Mouse (Mus musculus): ENCODE data around the gene Gm42878. TPM values are rescaled to one million over a fixed set of nuclear protein-coding genes. Genes with fewer than 3 reads are reported as not detected.

The Gm42878 gene
- polyA plus RNA-seq (2015; fragmentation: Nextera tagmentation; extraction: Ambion mirVana), result not detected in 2 replicates

DNA sequence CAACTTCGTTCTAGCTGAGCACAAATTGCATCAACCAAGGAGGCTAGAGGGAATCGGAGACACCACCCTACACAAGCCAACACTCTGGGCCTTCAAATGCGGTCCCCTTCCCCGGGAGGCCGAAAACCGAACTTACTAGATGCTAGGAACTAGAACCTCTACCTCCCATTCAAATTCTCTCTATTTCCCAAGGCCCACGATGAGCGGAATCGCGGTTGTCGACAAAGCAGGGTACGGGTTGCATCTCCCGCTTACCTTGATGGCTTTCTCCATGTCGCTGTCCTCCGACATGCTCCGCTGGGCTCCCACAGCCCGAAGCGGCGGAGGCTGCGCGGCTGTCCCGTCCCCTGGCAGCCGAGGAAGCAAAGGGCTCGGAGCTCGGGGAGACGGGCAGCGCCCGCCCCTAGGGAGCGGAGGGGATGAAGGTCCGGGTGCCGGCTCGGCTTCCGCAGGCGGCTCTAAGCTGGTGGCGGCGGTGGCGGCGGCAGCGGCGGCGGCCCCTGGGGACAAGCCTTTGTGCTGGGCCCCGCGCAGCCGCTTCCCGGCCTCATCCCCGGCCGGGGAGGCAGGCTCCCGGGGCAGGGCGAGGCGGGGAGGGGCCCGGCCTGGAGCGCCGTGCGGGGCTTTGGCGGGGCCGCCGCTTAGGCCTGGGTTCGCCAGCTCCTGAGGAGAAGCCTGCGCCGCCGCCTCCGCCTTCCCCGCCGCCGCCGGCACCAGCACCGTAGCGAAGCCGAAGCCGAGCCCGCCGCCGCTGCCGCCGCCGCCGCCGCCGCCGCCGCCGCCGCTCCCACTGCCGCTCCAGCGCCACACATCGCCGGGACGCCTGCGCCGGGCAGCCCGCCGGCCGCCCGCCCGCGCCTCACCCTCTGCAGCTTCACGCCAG lies at the start of gene Gm42878, which contains the start of gene Adam1a:
Gene Gm42878 (minus strand): TSS at position 573 of the 883 bp plus-strand sequence.
Gene Adam1a (minus strand): TSS at position 573 of the 883 bp plus-strand sequence.
- H3K36me3 ChIP-seq, result no peaks in the 10 kb centered on the region

GRCm38 (mm10) chr5:121594714-121595313 lies 49.5 kb upstream of the Gm42878 start:
- no peak overlapping the region for H3K4me3 ChIP-seq
- 78% methylated on average over 6 of the region's 6 CpGs for WGBS
- ATAC-seq (ENCODE audit: borderline replicate concordance, extremely low read depth, low FRiP score, low TSS enrichment), result no peak
- peak overlapping the region; percentile 92; the same call in 1 of the 2 replicates for H3K4me2 ChIP-seq
- no peak overlapping the region for H3K27ac ChIP-seq
- no peaks in the 10 kb centered on the region for H3K36me3 ChIP-seq
- H3K27me3 ChIP-seq, result no peaks in the 10 kb centered on the region
- H3K9me3 ChIP-seq, result no peaks in the 10 kb centered on the region
- H3K4me1 ChIP-seq, result peaks cover 31% of the 10 kb centered on the region
- H3K9ac ChIP-seq, result no peak overlapping the region

More for the DNA sequence above, at the start of gene Gm42878, which contains the start of gene Adam1a:
- H3K4me2 ChIP-seq, result peak within 1 kb of the TSS; percentile 79
- H3K4me3 ChIP-seq, result peak within 1 kb of the TSS; percentile 96
- WGBS, result 0% methylated on average over 46 of the region's 97 CpGs
- H3K27ac ChIP-seq, result peak within 1 kb of the TSS; percentile 87
- peak within 1 kb of the TSS; percentile 98 for H3K9ac ChIP-seq
- peak; percentile 69 for ATAC-seq (ENCODE audit: borderline replicate concordance, extremely low read depth, low FRiP score, low TSS enrichment)
- H3K9me3 ChIP-seq, result no peaks in the 10 kb centered on the region
- H3K27me3 ChIP-seq, result no peaks in the 10 kb centered on the region
- H3K4me1 ChIP-seq, result peaks cover 19% of the 10 kb centered on the region

DNA sequence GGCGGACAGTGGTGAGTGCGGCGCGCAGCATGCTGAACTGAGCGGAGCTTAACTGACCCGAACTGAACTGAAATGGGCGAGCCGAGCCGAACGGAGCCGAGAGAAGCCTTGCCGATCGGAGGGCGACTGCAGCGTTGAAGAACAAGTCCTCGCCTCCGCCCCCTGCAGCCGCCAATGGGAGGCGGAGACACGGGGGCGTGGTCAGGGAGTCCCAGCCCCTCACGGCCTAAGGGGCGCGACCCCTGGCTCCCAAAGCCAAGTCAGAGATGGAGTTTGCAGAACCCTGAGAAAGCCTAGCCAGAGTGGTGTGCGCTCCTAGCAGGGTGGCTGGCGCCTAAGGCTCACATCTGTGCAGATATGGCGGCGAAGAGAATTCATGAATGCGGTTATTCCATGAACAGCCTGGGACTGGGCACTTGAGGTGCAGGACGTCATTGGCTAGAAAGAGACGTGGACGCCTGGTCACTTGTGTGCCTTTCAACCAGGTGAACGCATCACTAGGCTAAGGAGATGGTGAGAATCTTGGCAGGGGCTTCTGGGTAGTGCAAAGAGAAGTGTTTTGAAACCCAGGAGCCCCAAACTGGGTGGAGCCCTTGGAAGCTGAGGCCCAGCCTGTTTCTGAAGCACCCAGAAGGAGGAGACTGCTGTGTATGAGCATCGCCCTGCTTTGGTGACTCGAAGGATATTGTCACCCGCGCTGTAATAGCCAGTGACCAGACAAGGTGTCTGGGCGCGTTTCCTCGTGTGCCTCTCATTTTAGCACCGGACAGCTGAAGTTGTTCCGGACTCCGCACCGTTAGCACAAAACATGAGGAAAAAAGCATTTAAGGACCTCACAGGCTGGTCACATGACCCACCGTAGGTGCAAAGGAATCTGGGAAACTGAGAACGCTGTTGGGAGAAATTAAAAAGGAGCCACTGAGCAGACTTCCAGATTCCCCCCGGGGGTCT lies 48.4 kb upstream of the Gm42878 start, which contains the start of gene Aldh2:
Gene Aldh2 (minus strand): TSS at position 374 of the 951 bp plus-strand sequence.
- no peaks in the 10 kb centered on the region for H3K27me3 ChIP-seq
- no peaks in the 10 kb centered on the region for H3K9me3 ChIP-seq
- peak; percentile 88 for ATAC-seq (ENCODE audit: borderline replicate concordance, extremely low read depth, low FRiP score, low TSS enrichment)
- H3K4me3 ChIP-seq, result peak within 1 kb of the TSS; percentile 72
- 3% methylated on average over 46 of the region's 47 CpGs for WGBS
- peak within 1 kb of the TSS; percentile 71 for H3K9ac ChIP-seq
- H3K4me1 ChIP-seq, result peaks cover 31% of the 10 kb centered on the region
- peak within 1 kb of the TSS; percentile 92 for H3K4me2 ChIP-seq
- H3K36me3 ChIP-seq, result no peaks in the 10 kb centered on the region
- H3K27ac ChIP-seq, result peak within 1 kb of the TSS; percentile 86

DNA sequence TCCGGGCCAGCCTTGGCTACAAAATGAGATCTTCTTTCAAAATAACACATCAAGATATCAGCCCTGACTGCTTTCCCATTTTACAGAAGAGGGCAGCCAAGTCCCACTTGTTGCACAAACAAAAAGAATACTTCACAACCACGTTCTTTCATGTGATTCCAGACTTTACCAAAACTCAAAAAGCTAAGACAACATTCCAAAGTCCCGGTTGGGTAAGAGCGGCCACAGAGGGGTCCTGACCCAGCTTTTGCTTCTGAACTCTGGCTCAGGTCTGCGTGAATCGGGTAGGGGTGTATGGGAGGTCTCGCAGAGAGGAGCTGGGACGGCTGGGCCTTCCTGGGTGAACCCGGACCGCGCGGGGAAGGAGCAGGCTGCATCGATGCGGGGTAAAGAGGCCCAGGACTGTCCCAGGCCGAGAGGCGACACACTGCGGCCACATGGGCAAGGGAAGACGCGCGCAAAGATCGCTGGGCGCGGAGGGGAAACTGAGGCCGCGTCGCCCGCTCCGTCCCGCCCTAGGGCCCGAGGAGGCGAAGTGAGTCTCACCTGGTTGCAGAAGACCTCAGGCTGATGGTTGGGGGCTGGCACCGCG lies 47.6 kb upstream of the Gm42878 start:
- no peaks in the 10 kb centered on the region for H3K27me3 ChIP-seq
- peak overlapping the region; percentile 92 for H3K4me2 ChIP-seq
- peak overlapping the region; percentile 86 for H3K27ac ChIP-seq
- H3K4me1 ChIP-seq, result peaks cover 37% of the 10 kb centered on the region
- H3K9me3 ChIP-seq, result no peaks in the 10 kb centered on the region
- WGBS, result 3% methylated on average over 29 of the region's 33 CpGs
- peak overlapping the region; percentile 71 for H3K9ac ChIP-seq
- peak; percentile 64 for ATAC-seq (ENCODE audit: borderline replicate concordance, extremely low read depth, low FRiP score, low TSS enrichment)
- H3K36me3 ChIP-seq, result no peaks in the 10 kb centered on the region
- peak overlapping the region; percentile 72 for H3K4me3 ChIP-seq

GRCm38 (mm10) chr5:121592064-121592815 lies 47.0 kb upstream of the Gm42878 start:
- H3K36me3 ChIP-seq, result no peaks in the 10 kb centered on the region

DNA sequence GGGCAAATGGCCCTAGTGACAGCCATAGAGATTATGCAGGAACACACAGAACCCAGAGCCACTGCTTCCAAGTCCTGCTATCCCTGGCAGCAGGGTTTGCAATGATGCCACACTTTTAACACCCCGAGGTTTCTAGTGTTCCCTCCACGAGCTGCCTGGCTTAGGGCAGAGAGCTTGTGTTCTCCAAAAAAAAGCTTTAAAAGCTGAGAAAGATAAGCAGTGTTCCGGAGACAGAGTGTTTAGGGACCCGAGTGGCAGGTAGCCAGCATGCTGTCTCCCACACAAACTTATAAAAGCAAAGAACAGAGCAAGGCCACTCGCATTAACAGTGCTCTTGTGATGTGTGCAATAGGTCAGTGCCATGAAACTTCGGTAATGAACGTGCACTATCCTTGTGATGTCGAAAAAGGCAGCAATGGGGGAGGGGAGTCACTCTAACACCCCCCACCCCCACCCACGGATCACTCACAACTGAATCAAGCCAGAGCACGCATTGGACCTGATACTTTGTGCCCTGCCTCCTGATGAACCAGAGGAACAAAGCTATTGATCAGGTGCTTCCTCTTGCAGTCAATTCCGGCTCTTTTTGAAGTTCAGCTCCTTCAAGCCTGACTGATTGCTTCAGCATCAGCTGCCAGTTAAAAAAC lies 46.3 kb upstream of the Gm42878 start:
- WGBS, result 40% methylated on average over 11 of the region's 11 CpGs
- H3K4me2 ChIP-seq, result peak overlapping the region; percentile 92
- ATAC-seq (ENCODE audit: borderline replicate concordance, extremely low read depth, low FRiP score, low TSS enrichment), result no peak
- no peak overlapping the region for H3K9ac ChIP-seq
- H3K4me3 ChIP-seq, result peak overlapping the region; percentile 72
- no peaks in the 10 kb centered on the region for H3K36me3 ChIP-seq
- H3K9me3 ChIP-seq, result no peaks in the 10 kb centered on the region
- peaks cover 51% of the 10 kb centered on the region for H3K4me1 ChIP-seq
- H3K27ac ChIP-seq, result peak overlapping the region; percentile 20; the same call in 1 of the 2 replicates
- no peaks in the 10 kb centered on the region for H3K27me3 ChIP-seq

More at GRCm38 (mm10) chr5:121592064-121592815, 47.0 kb upstream of the Gm42878 start:
- no peaks in the 10 kb centered on the region for H3K9me3 ChIP-seq
- H3K9ac ChIP-seq, result peak overlapping the region; percentile 71
- peaks cover 44% of the 10 kb centered on the region for H3K4me1 ChIP-seq
- 50% methylated on average over 11 of the region's 11 CpGs for WGBS
- H3K4me2 ChIP-seq, result peak overlapping the region; percentile 92
- peak overlapping the region; percentile 86 for H3K27ac ChIP-seq
- ATAC-seq (ENCODE audit: borderline replicate concordance, extremely low read depth, low FRiP score, low TSS enrichment), result no peak
- H3K4me3 ChIP-seq, result peak overlapping the region; percentile 72
- no peaks in the 10 kb centered on the region for H3K27me3 ChIP-seq

DNA sequence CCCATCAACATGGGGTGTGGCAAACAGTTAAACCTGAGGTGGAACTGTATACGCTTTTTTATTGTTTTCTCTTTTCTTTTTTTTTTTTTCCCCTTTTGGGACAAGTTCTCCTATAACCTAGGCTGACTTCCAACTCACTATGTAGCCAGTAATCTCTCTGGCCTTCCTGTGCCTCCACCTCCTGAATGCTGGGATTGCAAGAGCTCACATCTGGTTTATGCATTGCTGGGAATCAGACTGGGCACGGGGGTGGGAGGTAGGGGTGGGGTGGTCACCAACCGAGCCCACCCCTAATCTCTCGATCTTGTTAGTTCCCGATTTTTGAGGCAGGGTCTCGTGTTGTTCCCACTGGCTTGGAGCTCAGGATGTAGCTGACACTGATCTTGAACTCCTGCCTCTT lies 44.6 kb upstream of the Gm42878 start:
- WGBS, result 86% methylated on average over 6 of the region's 6 CpGs
- no peaks in the 10 kb centered on the region for H3K36me3 ChIP-seq
- peaks cover 65% of the 10 kb centered on the region for H3K4me1 ChIP-seq
- no peaks in the 10 kb centered on the region for H3K27me3 ChIP-seq
- no peak overlapping the region for H3K4me2 ChIP-seq
- H3K4me3 ChIP-seq, result no peak overlapping the region
- H3K27ac ChIP-seq, result no peak overlapping the region
- no peak for ATAC-seq (ENCODE audit: borderline replicate concordance, extremely low read depth, low FRiP score, low TSS enrichment)
- no peaks in the 10 kb centered on the region for H3K9me3 ChIP-seq
- no peak overlapping the region for H3K9ac ChIP-seq

GRCm38 (mm10) chr5:121586400-121587039 lies 41.2 kb upstream of the Gm42878 start:
- peak overlapping the region; percentile 66 for H3K27ac ChIP-seq
- peaks cover 56% of the 10 kb centered on the region for H3K4me1 ChIP-seq
- H3K27me3 ChIP-seq, result no peaks in the 10 kb centered on the region
- H3K36me3 ChIP-seq, result no peaks in the 10 kb centered on the region
- 21% methylated on average over 6 of the region's 6 CpGs for WGBS
- H3K4me2 ChIP-seq, result peak overlapping the region; percentile 15
- ATAC-seq (ENCODE audit: borderline replicate concordance, extremely low read depth, low FRiP score, low TSS enrichment), result peak; percentile 71
- no peak overlapping the region for H3K9ac ChIP-seq
- no peak overlapping the region; the same call in 1 of the 2 replicates for H3K4me3 ChIP-seq
- H3K9me3 ChIP-seq, result no peaks in the 10 kb centered on the region

GRCm38 (mm10) chr5:121585699-121586098 lies 40.4 kb upstream of the Gm42878 start:
- H3K4me1 ChIP-seq, result peaks cover 50% of the 10 kb centered on the region
- H3K27me3 ChIP-seq, result no peaks in the 10 kb centered on the region
- H3K9ac ChIP-seq, result no peak overlapping the region
- no peaks in the 10 kb centered on the region for H3K36me3 ChIP-seq
- no peaks in the 10 kb centered on the region for H3K9me3 ChIP-seq
- 86% methylated on average over 5 of the region's 5 CpGs for WGBS
- H3K4me2 ChIP-seq, result no peak overlapping the region
- H3K27ac ChIP-seq, result peak overlapping the region; percentile 66
- H3K4me3 ChIP-seq, result no peak overlapping the region
- ATAC-seq (ENCODE audit: borderline replicate concordance, extremely low read depth, low FRiP score, low TSS enrichment), result no peak

- Histone ChIP-seq H3K4me3 (no peak overlapping the region), H3K27me3 (no peaks in the 10 kb centered on the region), H3K4me1 (peaks cover 50% of the 10 kb centered on the region), H3K9ac (no peak overlapping the region), H3K9me3 (no peaks in the 10 kb centered on the region), H3K36me3 (peaks cover 6% of the 10 kb centered on the region), H3K27ac (no peak overlapping the region), H3K4me2 (no peak overlapping the region)
- ATAC-seq (ENCODE audit: borderline replicate concordance, extremely low read depth, low FRiP score, low TSS enrichment), result no peak
- WGBS, result 93% methylated on average over 10 of the region's 10 CpGs
Measured at GRCm38 (mm10) chr5:121585005-121585404, 39.7 kb upstream of the Gm42878 start.
